Mouse (Mus musculus) c-Kit-positive CD71-positive TER-119-positive erythroid progenitor cells, embryonic 14.5 days (primary cell): Measurements from ENCODE around the gene Zfp37.
"Not testable (repeated sequence)": the region's sequence is repeated elsewhere in the genome, so short reads cannot be mapped to it uniquely, and the experiment has no call there.

Experiments used
- DNase-seq: peaks from one replicate; pipeline ENCODE4 v3.0.0-alpha.2; 2013; ENCODE audit warnings: low spot score

Zfp37 gene

DNA sequence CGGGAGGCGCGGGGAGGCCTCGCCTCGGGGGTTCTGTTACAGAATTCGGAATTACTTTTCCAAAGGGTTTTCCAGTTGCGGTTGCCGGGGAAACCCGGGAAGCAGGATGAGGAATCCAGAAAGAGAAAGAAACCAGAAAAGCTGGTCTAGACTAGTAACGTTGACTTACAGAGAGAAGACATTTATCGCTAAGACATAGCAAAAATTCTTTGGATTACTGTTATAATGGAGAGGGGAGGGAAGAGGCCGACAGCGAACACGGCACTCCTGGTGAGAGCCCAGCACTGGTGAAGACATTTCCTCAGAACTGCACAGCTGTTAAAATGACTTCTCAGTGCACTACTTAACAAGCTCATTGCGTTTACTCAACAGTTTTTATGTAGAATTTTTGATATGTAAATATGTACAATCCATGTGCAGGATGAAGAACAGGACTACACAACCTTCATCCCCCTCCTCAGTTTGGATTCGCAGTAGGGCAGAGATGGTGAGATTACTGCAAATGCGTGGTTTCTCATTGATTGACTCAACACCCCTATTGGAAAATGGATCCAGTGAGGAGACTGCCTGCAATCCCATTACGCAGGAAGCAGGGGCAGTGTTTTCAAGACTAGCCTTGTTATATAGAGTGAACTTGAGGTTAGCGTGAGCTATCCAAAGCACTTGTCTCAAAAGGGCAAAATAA, 22.0 kb downstream of the Zfp37 start:
- DNase-seq, result no peak

- no peak for DNase-seq
Measured at GRCm38 (mm10) chr4:62207851-62208695, 22.8 kb downstream of the Zfp37 start.

DNA sequence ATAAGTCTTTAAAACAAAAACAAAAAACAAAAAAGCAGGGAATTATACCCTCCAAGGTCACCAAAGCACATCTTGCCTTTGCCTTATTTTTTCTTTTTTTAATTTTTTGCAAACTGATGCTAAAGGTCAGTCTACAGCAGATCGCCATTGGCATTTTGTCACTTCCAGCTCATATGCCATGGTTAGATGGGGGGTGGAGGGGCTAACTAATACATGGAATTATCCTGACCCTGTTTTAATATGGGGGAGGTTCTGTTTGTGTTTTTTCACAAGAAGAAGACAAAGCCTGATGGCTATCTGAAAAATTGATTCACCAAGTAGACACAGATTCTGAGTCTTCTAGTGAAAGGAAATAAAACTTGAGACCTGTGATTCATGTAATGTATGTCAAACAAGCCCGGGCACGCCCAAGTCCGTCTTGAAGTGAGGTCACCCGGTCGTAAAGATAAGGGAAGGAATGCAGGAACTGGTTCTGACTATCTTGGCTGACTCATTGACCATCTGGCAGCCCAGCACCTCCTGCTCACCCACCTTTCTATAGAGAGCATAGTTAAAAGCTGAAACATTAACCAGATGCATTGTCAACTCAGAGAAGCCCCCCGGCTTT, 30.8 kb downstream of the Zfp37 start:
- DNase-seq, result no peak

DNA sequence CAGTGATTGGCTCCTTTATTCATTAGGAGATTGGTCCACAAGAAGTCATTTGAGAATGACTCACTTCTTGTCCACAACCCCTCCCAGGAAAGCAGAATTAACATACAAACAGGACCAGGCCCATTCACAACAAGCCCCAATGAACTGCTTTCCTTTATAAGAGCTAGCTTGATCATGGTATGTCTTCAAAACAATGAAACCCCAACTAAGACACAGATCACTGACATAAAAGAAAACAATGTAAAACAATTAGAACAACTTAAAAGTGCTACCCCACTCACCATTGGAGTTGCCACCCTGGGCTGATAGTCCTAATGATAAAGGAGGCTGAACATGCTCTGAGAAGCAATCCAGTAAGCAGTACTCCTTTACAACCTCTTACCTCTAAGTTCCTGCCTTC, 42.1 kb downstream of the Zfp37 start:
- no peak for DNase-seq

DNA sequence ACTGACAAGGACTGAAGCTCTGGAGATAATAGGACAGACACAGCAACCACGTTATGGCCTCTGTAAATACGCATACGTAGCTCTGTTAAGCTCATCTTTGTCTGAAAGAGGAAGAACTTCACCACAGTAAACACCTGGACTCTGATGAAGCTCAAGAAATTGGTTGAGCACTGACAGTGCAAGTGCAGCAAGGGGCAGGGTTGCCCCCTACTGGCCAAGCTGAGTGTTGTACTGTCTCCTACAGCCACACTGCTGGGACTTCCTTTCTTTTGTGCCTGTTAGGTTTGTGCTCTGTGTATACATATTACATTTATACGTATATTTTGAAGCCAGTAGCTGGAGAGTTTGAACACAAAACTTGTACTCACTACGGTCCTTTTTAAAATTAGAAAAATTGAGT, 53.6 kb downstream of the Zfp37 start:
- no peak for DNase-seq

- DNase-seq, result no peak
Measured at GRCm38 (mm10) chr4:62174471-62174870, 56.4 kb downstream of the Zfp37 start.

DNA sequence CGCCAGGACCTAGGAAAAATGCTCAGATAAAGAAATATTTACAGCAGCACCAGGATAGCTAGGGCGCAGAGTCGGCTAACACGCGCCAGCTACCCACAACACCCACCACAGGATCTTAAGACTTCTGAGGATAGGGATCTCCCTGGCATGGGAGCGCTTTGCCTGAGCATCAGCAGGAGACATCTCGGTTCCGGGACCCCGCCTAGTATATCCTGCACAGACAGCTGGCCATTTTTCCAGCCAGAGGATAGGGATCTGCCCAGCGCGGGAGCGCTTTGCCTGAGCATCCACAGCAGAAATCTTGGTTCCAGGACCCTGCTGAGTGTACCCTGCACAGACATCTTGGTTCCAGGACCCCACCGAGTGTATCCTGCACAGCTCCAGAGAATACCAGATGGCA, 63.2 kb downstream of the Zfp37 start:
- DNase-seq, result not testable (repeated sequence)

DNA sequence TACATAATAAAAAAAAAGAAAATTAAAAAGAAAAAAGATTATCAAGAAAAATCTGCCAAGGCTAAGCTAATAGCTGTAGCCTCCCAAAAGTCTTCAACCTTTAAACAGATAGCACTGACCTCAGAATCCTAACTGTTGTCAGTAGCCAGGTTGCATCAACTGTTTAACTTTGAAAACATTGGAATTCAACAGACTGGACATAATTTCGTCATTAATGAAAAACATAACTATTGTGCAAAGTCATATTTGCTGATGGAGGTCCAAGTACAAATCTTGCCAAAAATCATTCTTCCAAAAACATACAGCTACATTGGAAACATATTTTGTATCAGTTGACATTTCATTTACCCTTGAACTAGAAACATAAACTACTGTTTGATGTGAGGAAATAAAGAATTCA, 72.4 kb downstream of the Zfp37 start:
- no peak for DNase-seq

- DNase-seq, result no peak
Measured at GRCm38 (mm10) chr4:62150811-62151210, 80.0 kb downstream of the Zfp37 start, which contains the start of gene Mup21. Mup21 (minus strand) TSS chr4:62150863.
